8 mouse cellular contexts compared by ENCODE assay signal in the genomic region with DNA sequence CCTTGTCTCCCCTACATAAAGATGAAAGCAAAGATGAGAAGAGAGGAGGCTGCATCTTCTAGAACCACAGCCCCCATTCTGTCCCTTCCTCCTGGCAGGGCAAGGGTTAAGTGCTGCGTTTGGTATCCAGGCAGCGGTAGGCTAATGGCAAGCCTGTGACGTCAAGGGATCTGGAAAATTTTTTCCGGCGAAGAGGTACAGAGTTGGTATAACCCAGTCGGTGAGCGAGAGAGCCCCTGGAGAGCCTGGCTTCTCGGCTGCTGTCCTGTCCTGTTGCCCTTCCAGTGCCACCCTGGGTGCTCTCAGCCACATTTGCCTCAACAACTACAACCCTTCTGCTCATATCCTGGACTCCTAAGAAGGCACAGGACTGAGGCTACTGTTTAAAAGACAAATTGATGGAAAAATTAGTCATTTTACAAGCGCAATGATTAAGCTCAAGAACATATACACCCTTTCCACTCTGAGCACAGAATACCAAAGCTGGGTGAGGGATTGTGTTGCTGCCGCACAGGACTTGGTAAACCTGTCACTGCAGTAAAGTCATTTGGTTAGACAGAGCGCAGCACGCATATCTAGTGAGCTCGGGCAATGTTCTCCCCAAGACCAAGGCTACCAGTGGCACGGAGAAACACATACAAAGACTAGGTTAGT. TPM values are rescaled to one million over a fixed set of nuclear protein-coding genes. Genes with fewer than 3 reads are reported as not detected.
DNase-seq lines count a peak whose midpoint lies in the region; ATAC-seq and TF ChIP-seq lines count a peak whose summit lies in the region.

No protein-coding gene starts in this region.

- 19% methylated on average over 14 of the region's 14 CpGs for WGBS in heart, embryonic 14.5 days
- WGBS in liver, embryonic 15.5 days (ENCODE audit: insufficient replicate concordance) = 52% methylated on average over 14 of the region's 14 CpGs
- 9% methylated on average over 14 of the region's 14 CpGs for WGBS in olfactory bulb, adult 2 months

- H3K4me2 ChIP-seq in heart, embryonic 14.5 days (ENCODE audit: low read length) = peak overlapping the region; percentile 80
- H3K4me2 ChIP-seq in liver, embryonic 15.5 days = peak overlapping the region; percentile 45

- no peaks in the 10 kb centered on the region for H3K9me3 ChIP-seq in heart, embryonic 14.5 days (ENCODE audit: control insufficient read depth, low read length)
- no peaks in the 10 kb centered on the region for H3K9me3 ChIP-seq in liver, embryonic 15.5 days (replicated peaks)

- peaks cover 26 to 61% of the 10 kb centered on the region in 2 experiments for H3K4me1 ChIP-seq in heart, embryonic 14.5 days (ENCODE audit: control insufficient read depth in 2 of 2, insufficient read depth in 2 of 2, low read length in 2 of 2)
- peaks cover 20% of the 10 kb centered on the region for H3K4me1 ChIP-seq in liver, embryonic 15.5 days (replicated peaks)
- peaks cover 15% of the 10 kb centered on the region for H3K4me1 ChIP-seq in olfactory bulb, adult 2 months (ENCODE audit: control insufficient read depth, insufficient read depth, low read length)

- peaks cover 44% of the 10 kb centered on the region for H3K36me3 ChIP-seq in heart, embryonic 14.5 days (ENCODE audit: control insufficient read depth, insufficient read depth, low read length)
- 0 out of 2 replicates have a peak, but pooled peaks cover 4% of the 10 kb centered on the region for H3K36me3 ChIP-seq in liver, embryonic 15.5 days (replicated peaks)

- peak; percentile 61; the same call in 1 of the 2 replicates for TF ChIP-seq POLR2A in olfactory bulb, adult 2 months (IDR thresholded peaks at IDR 0.05; ENCODE audit: insufficient read depth, low read depth, low read length)

- peak; percentile 76 to 90 for DNase-seq in adrenal gland, adult (ENCODE audit: inconsistent age in 2 of 2, low spot score in 1 of 2)
- DNase-seq in adrenal gland, postnatal 4 days (ENCODE audit: low spot score in 2 of 2) = no peak
- DNase-seq in cerebellum, postnatal 36 days = peak; percentile 64 to 70
- peak; percentile 71 for DNase-seq in kidney, postnatal 10 days
- DNase-seq in T-cell, adult 2 months (ENCODE audit: low spot score) = no peak

- H3K27me3 ChIP-seq in heart, embryonic 14.5 days (ENCODE audit: control insufficient read depth, insufficient read depth, low read length) = no peaks in the 10 kb centered on the region; the same call in 1 of the 2 replicates
- peaks cover 52% of the 10 kb centered on the region for H3K27me3 ChIP-seq in liver, embryonic 15.5 days

- no peak for ATAC-seq in heart, embryonic 14.5 days (ENCODE audit: insufficient number of reproducible peaks, insufficient read depth, low FRiP score, low read depth)
- ATAC-seq in liver, embryonic 15.5 days (ENCODE audit: insufficient read depth) = no peak

- H3K4me3 ChIP-seq in heart, embryonic 14.5 days (ENCODE audit: control insufficient read depth in 1 of 2, insufficient read depth in 1 of 2, low read depth in 1 of 2, low read length in 2 of 2) = peak overlapping the region; percentile 52 to 92
- peak overlapping the region; percentile 18 for H3K4me3 ChIP-seq in liver, embryonic 15.5 days (replicated peaks)
- peak overlapping the region; percentile 78 for H3K4me3 ChIP-seq in olfactory bulb, adult 2 months (ENCODE audit: insufficient read depth, low read depth, low read length)

- peak overlapping the region; percentile 85 to 86 for H3K27ac ChIP-seq in heart, embryonic 14.5 days (replicated peaks in 1 of 2; ENCODE audit: control insufficient read depth in 1 of 2, insufficient read depth in 1 of 2, low read depth in 2 of 2, low read length in 2 of 2)
- H3K27ac ChIP-seq in liver, embryonic 15.5 days (replicated peaks) = no peak overlapping the region
- H3K27ac ChIP-seq in olfactory bulb, adult 2 months (ENCODE audit: insufficient read depth, low read depth, low read length) = peak overlapping the region; percentile 96

- H3K9ac ChIP-seq in heart, embryonic 14.5 days (ENCODE audit: low read length) = peak overlapping the region; percentile 99
- H3K9ac ChIP-seq in liver, embryonic 15.5 days = no peak overlapping the region

- no peak for TF ChIP-seq CTCF in olfactory bulb, adult 2 months (IDR thresholded peaks at IDR 0.05; ENCODE audit: insufficient read depth, low read depth, low read length)

RNA-seq across cellular contexts. Expression of a gene that starts 3.3 kb away (rescaled TPM):
- 100 to 1,000 TPM; 101 to 236 TPM for total RNA-seq in adrenal gland, postnatal 4 days (2021)
- 303 and 312 TPM in 2 replicates for polyA plus RNA-seq in heart, embryonic 14.5 days (2014; fragmentation: Nextera tagmentation; extraction: Ambion mirVana)
- polyA plus RNA-seq in liver, embryonic 15.5 days (2015; fragmentation: Nextera tagmentation; extraction: Ambion mirVana) = 13.5 and 15.7 TPM in 2 replicates
- 868 and 1,072 TPM in 2 replicates for polyA plus RNA-seq in olfactory bulb, adult 2 months (2012; ENCODE audit: insufficient read depth, insufficient read length, low replicate concordance, missing spikeins)

Comparison
In these comparisons a context has a peak if more than half of its experiments do, and no peak if none do; other contexts are left out.
1. DNase-seq: peak in adrenal gland, adult (2 of 2), cerebellum, postnatal 36 days (2 of 2) and kidney, postnatal 10 days (single experiment); none in adrenal gland, postnatal 4 days (0 of 2) and T-cell, adult 2 months (single experiment).
2. H3K4me3 ChIP-seq: peak in every context shown above with its lines; median percentile 78 in olfactory bulb, adult 2 months; 72 in heart, embryonic 14.5 days; 18 in liver, embryonic 15.5 days.
3. RNA of a gene that starts 3.3 kb away (polyA plus RNA-seq): 868 to 1,072 TPM in olfactory bulb, adult 2 months and 303 to 312 TPM in heart, embryonic 14.5 days; 13.5 to 15.7 TPM in liver, embryonic 15.5 days; every median in the first group is over 10 times any median in the second.